Mouse (Mus musculus): ENCODE results near the gene Tmem107.

Gene Tmem107

DNA sequence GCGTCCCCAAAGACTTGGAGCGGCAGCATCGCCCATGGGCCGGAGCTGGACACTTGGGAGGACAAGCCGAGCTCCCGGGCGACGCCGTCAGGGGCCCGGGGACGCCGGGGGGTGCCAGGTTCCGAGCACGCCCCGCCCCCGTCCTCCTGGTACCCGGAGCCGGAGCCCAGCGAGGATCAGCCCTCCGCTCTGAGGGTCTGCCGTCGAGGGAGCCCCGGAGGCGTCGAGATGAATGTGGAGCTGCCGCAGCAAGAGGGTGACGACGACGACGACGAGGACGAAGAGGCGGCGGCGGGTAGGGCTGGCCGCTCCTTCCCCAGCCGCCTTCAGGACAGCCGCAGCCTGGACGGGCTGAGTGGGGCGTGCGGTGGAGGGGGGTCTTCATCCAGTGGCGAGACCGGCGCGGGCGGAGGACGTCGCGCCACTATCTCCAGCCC, 10.6 kb upstream of the Tmem107 start:
- peak; percentile 75 for DNase-seq

DNA sequence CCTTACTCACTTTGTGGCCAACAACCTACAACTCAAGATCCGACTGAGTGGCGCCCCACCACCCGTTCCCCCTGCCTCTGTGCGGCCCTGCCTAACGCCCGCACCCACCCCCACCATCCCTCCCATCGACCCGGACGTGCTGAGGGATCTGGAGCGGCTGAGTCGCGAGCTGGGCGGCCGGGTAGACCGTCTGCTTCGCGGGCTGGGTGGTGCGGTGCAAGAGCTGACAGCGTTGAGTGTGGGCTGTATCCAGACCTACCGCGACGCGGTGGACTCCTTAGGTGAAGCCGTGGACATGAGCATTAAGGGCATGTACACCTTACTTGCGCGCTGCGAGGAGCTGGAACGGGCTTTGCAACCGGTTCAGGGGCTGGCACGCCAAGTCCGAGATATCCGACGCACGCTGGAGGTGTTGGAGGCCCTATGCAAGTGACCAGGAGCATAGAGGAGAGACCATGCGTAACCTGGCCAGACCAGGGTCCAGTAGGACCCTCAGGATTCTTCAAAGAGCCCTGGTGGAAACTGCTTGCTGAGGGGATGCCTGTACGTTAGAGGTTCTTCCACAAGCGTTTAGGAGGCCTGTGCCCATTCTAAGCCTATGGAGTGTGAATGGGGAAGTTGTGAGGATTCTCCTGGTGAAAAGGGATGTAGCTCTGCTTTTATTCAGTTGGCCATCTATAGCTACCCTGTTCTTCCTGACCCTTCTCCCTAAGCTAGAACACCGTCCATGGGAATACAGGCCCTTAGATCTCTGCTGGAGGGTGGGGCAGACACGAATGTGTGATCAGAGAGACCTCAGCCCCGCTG, 10.0 kb upstream of the Tmem107 start:
- DNase-seq: peak; percentile 65

DNA sequence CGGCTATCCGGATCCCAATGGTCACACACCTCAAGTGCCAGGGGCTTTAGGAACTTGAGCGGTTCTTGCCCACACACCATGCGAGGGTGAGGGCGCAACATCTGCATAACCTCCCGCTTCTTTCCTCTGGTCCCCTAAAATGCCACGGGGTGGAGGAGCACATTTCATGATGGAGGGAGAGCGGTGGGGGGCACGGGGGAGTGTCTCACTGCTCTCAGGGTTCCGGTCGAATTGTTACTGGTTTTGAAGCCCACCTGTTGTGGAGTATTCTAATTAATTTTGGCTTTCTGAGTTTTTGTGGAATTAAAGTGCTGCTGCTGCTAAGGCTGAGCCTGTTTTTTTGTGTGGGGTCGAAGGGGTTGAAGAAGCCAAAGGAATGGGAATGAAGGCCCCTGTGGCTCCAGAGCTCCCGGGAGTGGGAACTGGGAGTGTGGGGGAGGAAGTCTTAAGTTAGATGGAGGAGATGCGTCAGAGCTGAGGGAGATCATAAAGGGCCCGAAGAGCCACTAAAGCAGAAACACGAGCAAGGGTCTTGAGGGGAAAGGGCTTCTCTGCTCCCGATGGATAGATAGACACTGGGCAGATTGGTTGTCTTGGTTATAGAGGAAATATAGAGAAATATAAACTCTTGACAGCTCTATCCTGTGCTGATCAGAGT, 9.2 kb upstream of the Tmem107 start:
- DNase-seq: peak; percentile 67

DNA sequence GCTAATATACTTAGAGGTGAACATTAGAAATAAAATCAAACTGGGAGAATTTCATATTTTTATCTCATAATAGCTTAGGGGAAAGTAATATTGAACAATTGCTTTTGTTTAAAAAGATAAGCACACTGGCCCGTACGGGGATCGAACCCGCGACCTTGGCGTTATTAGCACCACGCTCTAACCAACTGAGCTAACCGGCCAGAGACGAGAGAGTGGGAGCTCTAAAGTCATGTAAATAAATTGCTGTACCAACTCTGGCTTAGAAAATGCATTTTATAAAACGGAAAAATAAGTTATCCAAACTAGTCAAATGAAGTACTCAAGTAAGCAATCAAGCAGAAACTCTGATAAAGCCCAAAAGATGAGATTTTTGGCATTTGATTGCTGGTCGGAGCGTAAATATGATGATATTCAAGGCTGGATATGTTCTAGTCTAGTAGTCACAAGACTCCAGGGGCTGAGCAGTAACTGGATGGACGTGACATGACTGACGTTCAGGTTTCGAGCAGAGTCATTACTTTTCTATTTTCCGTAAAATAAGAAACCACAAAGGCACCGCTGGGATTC, 8.3 kb upstream of the Tmem107 start:
- peak; percentile 70 for DNase-seq

DNA sequence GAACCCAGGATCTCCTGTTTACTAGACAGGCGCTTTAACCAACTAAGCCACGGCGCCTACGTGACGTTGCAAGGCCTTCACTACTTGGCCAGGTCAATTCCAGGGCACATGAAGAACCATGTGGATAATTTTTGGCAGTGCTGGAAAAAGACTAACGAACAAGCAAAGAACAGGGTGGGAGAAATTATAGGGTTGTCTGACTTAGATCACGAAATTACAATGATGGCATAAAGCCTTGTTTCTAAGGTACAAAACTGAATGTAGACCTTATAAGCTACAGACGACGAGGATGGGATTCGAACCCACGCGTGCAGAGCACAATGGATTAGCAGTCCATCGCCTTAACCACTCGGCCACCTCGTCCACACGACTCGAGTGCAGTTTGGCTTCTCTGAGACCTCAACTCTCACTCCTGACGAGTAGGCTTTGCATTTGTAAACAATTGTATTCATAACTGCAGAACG, 7.8 kb upstream of the Tmem107 start:
- peak; percentile 91 for DNase-seq

DNA sequence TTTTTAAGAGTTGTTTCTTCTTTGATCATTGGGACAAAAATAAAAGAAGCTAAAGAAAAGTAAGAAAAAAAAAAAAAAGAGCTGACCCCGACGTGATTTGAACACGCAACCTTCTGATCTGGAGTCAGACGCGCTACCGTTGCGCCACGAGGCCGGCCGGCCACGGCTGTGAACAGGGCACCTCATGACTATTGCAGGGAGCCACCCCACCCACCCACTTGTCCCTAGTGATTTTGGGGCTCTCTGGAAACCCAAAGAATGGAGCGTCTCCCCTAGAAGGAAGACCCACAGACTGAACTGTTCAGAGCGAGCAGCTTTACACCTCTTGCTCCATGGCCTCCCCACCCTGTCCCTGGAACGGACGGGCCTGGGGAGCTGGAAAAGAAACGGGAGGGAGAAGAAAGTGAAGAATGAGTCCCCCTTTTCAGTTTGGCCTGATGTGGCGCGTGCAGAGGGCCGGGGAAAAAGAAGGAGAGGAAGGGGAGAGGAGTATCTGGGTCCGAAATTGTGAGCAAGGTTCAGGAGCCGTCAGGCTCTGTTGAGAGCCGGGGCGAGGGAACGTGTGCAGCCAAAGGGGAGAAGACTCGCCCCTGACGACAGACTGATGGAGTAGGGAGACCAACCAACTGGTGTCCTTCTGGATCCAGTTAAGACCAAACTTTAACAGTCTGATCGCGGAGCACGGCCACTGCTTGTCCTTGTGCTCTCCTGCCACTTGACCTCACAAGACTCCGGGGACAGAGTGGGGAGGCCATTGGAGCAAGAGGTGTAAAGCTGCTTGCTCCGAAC, 7.0 kb upstream of the Tmem107 start:
- peak; percentile 69 for DNase-seq

DNA sequence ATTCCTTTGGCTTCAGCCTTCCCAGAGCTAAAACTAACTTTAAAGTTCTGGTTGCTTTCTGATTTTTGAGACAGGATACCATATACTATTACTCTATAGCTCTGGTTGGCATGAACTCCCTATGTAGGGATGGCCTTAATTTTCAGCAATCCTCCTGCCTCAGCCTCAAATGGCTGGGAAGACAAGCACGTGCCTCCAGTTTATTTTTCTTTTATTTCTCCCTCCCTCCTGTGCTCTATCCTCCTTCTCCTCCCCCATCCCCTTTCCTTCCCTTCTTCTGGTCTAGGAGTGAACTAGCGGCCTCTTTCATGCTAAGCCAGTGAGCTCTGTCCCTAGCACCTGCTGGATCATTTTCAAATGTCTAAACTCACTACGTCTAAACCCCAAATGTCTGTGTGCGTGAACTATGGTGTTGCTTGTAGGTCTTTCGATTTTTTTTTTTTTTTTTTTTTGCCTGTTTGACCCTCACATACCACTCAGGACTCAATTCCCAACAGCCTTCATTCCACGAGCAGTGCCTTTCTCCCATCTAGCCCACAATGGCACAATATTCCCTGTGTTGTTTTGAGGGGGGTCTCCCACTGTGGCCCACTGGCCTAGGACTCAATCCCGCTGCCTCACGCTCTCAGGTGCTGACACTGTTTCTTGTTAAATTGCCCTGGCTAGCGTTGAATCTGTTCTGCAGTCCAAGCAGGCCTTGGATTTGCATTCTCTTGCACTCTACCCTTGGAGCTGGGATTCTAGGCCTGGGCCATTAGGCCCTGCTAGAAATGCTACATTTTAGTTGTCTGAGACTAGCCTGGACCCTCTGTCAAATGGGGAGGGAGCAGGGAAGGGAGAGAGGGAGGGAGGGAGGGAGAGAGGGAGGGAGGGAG, 6.1 kb upstream of the Tmem107 start:
- peak; percentile 41 for DNase-seq

DNA sequence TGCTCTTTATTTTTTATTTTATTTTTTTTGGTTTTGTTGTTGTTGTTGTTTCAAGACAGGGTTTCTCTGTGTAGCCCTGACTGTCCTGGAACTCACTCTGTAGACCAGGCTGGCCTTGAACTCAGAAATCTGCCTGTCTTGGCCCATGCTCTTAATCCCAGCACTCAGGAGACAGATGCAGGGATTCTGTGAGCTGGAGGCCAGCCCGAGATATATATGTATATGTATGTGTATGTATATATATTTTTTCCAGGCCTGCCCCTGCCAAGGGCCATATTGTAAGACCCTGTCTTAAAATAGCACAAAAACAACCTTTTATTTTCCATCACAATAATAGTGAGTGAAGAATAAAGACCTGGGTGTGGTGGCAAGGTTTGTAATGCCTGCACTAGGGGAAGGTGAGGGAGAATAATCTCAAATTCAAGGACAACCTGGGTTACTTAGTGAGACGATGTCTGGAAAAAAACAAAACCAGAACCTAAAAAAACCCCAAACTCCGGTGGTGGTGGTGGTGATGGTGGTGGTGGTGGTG, 5.1 kb upstream of the Tmem107 start:
- peak; percentile 52 for DNase-seq

DNA sequence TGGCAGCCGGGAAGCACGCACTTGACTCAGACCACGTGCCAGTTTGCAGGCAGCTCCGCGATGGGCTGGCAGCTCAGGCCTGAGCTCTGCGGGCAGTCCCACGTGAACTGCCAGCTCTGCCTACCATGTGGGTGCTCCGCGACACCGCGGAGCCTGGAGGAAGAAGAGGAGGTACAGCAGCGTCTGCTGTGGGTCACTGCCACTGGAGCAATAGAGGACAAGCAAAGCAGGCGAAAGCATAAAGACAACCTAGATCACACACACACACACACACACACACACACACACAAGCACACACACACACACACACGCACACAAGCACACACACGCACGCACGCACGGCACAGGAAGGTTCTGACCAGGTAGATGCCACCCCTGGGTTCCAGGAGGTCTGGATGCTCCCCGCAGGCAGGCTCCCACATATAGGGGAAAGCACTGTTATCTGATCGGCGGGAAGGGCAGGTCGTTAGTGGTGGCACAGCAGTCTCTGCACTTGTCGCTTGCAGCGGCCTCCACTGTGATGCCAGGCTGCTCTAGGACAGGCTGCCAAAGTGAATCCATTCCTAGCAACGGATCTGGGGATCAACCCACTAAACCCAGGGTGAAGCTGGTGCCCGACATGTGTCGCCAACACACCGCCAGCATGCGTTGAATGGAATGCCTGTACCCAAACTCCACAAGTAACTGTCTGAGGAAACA, 4.3 kb upstream of the Tmem107 start:
- DNase-seq: peak; percentile 82

DNA sequence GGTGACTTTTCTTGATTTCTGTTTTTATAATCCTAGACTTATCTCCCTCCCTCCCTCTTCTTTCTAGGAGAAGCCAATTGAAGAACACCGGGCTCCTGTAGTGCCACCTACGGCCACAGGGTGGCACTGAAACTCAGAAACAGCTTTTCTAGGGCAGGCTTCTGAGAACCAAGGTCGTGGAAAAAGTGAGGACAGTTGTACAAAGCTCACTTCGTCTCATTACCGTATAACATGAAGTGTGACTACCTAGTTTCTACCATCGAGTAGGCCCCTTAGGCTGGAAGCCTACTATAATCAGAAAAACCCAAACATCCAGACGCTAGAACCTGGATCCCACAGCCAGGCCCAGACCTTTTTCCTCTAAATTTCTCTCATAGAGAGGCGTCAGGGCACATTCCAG, 3.6 kb upstream of the Tmem107 start:
- peak; percentile 87 for DNase-seq

DNA sequence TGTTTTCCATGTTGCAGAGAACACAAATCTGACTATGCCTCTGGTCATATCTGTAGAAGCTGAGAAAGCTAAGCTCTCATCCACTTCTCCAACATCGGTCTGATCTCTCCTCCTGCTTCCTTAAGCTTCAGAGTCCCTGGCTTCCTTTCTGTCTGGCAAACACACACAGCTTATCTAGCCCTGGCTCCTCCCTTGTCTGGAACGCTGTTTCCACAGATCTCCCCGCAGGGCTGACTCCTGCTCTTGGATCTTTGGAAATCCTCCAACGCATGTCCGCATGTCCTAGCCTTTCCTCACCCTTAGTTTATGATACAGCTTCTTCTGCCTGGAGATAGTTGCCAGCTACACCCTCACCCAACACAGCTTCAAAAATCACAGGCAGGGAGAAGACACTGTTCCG, 3.0 kb upstream of the Tmem107 start:
- DNase-seq: peak; percentile 56

DNA sequence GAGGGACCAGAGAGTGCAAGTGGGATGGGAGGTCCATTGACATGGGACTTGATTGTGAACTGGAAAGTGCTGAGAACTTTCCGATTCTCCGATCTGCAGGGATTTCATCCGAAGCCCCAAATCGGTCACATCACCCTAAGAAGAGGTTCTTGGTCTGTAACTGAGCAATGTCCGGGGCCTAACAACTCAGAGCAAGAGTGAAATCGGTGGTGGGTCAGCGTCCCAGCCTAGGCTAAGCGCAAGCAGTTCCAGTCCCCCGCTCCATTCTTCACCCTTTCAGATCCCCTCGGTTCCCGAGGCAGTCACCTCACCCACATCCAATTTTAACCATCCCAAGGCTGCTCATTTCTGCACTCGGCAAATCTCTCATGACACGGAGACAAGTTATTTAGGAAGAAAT, 513 bp upstream of the Tmem107 start:
- no peak for DNase-seq

DNA sequence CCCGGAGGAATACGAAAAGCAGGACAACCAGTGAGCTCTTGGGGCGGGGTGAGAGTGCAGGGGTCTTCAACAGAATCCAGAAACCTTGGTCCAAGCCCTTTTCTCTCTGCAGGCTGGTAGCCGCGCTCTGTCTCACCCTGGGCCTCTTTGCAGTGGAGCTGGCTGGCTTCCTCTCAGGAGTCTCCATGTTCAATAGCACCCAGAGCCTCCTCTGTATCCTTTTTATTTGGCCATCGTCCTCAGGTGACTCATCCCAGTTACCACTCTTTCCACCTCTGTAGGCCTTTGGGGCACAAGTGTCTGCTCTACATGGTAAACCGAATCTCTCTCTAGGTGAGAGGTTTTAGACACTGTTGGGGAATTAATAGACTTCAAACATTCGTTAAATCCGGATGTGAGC, 656 bp downstream of the Tmem107 start:
- no peak for DNase-seq

DNA sequence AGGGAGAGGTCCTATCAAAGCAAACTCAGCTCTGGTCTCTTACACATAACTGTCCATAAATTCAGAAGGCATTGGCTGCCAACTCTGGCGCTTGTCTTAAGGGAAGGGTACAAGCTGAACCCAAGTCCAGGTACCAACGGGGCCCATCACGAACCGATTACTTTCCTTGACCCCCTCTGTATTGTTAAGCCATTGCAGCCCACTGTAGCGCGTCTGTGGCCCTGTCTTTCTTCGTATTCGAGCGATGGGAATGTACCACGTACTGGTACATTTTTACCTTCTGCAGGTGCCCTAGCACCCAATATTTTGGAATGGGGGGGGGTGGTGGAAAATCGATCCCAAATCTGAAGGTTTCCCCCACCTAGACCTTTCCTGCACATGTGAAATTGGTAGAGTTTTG, 1.6 kb downstream of the Tmem107 start:
- no peak for DNase-seq

DNA sequence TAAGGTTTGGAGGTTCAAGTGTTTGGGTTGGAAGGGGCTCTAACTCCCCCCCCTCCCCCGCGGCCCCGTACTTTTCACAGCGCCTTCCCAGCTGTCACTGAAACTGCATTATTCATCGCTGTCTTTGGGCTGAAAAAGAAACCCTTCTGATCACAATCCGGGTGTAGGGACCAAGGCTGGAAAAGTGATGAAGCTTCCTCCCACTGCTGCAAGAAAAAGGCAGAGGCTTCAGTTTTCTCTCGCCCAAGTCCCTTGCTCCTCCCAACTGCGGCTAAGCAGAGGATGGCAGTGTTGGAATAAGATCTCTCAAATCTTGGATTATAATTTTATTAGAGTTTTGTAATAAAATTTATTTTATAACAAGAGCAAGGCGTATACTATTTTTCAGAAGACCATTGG, 2.1 kb downstream of the Tmem107 start:
- DNase-seq: no peak

DNA sequence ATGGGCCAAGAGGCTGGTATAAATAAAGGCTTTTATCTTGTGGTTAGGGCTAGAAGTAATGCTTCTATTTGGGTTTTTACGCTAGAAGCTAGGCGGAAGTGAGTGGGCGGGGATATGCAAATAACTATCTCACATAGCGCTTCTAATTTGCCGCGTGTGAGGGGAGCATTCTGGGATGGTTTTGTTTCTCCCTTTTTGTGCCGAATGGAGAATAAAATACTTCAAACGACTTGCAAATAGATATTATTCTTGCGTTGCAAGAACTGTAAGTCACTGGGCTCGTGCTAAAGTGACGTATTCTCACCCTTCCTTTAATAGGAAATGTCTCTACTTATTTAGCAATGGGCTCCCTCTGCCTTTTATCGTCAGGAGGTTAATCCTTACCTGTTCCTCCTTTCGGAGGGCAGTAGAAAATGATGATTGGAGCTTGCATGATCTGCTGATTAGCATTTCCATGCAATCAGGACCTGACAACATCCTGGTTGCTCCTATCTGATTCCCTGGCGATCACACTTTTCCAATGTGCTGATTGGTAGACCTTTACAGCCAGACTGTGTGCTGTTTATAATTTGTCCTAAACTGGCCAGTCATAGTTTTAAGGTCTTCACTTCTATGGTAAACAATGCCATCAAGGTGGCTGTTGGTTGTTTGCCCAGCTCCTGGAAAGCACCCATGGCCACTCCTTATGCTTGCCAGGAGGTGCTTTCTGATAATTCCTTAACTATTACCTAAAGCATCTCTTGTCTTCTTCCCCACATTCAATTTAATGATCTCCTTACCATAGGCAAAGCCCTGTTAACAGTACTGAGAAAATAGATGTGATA, 2.7 kb downstream of the Tmem107 start:
- DNase-seq: peak; percentile 90

DNA sequence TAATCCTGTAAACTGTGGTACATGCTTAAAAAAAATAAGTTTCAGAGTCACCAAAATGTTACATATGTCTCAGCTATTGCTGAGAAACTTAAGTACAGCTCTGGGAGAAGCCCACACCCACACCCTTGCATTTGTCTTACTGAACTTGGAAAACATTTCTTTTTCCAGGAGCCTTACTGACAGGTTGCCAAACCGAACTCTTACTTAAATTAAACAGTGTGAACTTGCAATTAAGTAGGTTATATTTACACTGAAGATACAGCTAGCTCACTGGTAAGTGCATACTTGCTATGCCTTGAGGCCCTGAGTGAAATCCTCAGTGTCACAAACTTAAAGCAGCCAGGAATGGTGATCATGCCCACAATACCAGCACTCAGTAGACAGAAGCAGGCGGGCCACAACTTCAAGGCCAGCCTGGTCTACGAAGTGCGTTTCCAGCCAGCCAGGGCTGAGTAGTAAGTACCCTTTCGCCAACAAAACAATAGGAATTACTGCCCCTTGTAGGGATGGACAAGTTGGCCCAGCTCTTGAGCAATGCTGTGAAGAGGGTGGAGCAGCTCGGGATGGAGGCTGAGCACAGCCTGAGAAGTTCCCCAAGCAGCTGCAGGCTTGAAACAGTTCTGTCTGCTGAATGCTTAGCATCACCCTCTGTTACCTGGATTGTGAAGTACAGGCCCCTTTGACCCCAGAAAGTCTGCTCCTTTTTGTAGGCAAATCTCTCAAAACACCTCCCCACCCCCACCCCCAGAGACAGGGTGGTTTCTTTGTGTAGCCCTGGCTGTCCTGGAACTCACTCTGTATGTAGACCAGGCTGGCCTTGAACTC, 3.6 kb downstream of the Tmem107 start:
- no peak for DNase-seq

DNA sequence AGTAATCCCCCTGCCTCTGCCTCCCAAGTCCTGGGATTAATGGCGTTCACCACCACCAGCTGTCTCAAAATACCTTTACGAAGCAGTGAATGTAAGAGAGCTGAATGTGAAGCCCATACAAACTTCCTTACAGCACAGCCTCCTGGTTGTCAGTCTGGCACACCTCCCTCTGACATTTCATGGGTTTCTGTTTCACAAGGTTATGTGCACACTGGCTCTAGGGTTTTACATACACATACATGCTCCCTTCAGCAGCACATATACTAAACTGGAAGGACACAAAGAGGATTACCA, 4.1 kb downstream of the Tmem107 start:
- no peak for DNase-seq

DNA sequence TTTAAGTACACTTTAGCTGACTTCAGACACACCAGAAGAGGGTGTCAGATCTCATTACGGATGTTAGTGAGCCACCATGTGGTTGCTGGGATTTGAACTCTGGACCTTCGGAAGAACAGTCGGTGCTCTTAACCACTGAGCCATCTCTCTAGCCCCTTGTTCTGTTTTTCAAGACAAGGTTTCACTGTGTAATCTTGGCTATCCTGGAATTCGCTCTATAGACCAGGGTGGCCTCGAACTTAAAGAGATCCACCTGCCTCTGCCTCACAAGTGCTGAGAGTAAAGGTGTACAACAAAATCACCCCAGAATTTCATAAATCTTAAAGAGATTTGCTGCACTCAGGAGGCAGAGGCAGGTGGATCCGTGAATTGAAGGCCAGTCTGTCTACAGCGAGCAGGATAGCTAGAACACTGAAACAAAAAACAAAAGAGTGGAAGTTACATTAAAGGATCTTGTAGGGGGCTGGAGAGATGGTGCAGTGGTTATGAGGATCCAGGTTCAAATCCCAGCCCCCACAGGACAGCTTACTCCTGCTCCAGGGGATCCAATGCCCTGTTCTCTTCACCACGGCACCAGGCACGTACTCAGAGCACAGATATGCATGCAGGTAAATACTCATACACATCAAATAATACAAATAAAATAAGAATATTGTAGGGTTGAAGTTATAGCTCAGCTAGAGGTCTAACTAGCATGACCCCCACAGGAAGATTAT, 5.3 kb downstream of the Tmem107 start:
- no peak for DNase-seq

Measured in cerebellum, adult 11-12 months (tissue).